Mouse (Mus musculus): ENCODE measurements at regions not wholly inside any gene's neighbourhood (a gene's known extent, or its start where the extent isn't known, plus 50 kb on each side); places are given as distances from the start of the nearest gene placed in this dataset.

GRCm38 (mm10) chr16:58136979-58137378 lies 271.3 kb upstream of the Dcbld2 start:
- TF ChIP-seq CTCF (IDR thresholded peaks at IDR 0.05; ENCODE audit: control insufficient read depth, insufficient read depth, insufficient replicate concordance, low read depth, low read length) (no peak), POLR2A (IDR thresholded peaks at IDR 0.05; ENCODE audit: control insufficient read depth, low read depth, low read length) (no peak)

All from testis, adult 2 months (tissue).